Comparison of ENCODE assay signal across 12 mouse cellular contexts in genomic region chr15:81226796-81227195, GRCm38 (mm10). TPM values are rescaled to one million over a fixed set of nuclear protein-coding genes. Genes with fewer than 3 reads are reported as not detected.
"Had no signal": no experiment of that assay in that cellular context is flagged by ENCODE, and none has a peak within 500 bp of the region (broad histone marks: within the 10 kb centered on the region; RNA-seq: fewer than 3 reads in every experiment).

No protein-coding gene starts in this region.

- H3K4me1 ChIP-seq: neural tube, embryonic 12.5 days; stomach, embryonic 15.5 days had no signal

- H3K27ac ChIP-seq: left cerebral cortex, adult 2 months; liver, embryonic 14.5 days; neural tube, embryonic 12.5 days; stomach, embryonic 15.5 days had no signal

- ATAC-seq: intestine, postnatal 0 days had no signal

- H3K36me3 ChIP-seq: neural tube, embryonic 12.5 days; stomach, embryonic 15.5 days had no signal

- DNase-seq: kidney, adult 8-10 months; kidney, postnatal 25 days; lung, adult 18-20 months; right cerebral cortex, postnatal 4 days; thymus, postnatal 36 days had no signal

- H3K27me3 ChIP-seq: neural tube, embryonic 12.5 days; stomach, embryonic 15.5 days had no signal

- H3K9me3 ChIP-seq: neural tube, embryonic 12.5 days; stomach, embryonic 15.5 days had no signal

- H3K9ac ChIP-seq: liver, embryonic 14.5 days; neural tube, embryonic 12.5 days; stomach, embryonic 15.5 days had no signal

- H3K4me3 ChIP-seq: left cerebral cortex, adult 2 months; neural tube, embryonic 12.5 days; stomach, embryonic 15.5 days had no signal

- H3K4me2 ChIP-seq: neural tube, embryonic 12.5 days; stomach, embryonic 15.5 days had no signal

RNA-seq across cellular contexts. Expression of gene Mchr1, which starts 8.5 kb away (rescaled TPM):
- polyA plus RNA-seq: liver, adult 2 months; spleen, adult 2 months had no signal
